Mouse (Mus musculus) splenic B cell, adult 2 months (primary cell): ENCODE measurements at regions not wholly inside any gene's neighbourhood (a gene's known extent, or its start where the extent isn't known, plus 50 kb on each side); places are given as distances from the start of the nearest gene placed in this dataset.

ENCODE experiments used
- DNase-seq: peaks from one replicate; pipeline ENCODE4 v3.0.0-alpha.2; 2011; ENCODE audit warnings: low read depth, low spot score
- H3K27me3 ChIP-seq: 2 replicates; pipeline ENCODE4 v1.6.1; 2012; ENCODE audit warnings: mild to moderate bottlenecking, low read length, moderate library complexity, mixed read lengths; ENCODE audit not compliant: control insufficient read depth, poor library complexity, insufficient read depth, severe bottlenecking
- H3K36me3 ChIP-seq: 2 replicates; pipeline ENCODE4 v1.6.1; 2012; ENCODE audit warnings: mild to moderate bottlenecking, low read length, moderate library complexity, mixed read lengths; ENCODE audit not compliant: control insufficient read depth, poor library complexity, insufficient read depth, severe bottlenecking

GRCm38 (mm10) chr11:44340531-44340930 lies 59.3 kb upstream of the Il12b start:
- no peak for DNase-seq
- H3K36me3 ChIP-seq = no peaks in the 10 kb centered on the region
- no peaks in the 10 kb centered on the region for H3K27me3 ChIP-seq

- Histone ChIP-seq H3K36me3 (no peaks in the 10 kb centered on the region), H3K27me3 (no peaks in the 10 kb centered on the region)
- DNase-seq = no peak
Measured at GRCm38 (mm10) chr11:44348308-44348707, 51.6 kb upstream of the Il12b start.

GRCm38 (mm10) chr11:44349546-44349945 lies 50.3 kb upstream of the Il12b start:
- no peak for DNase-seq
- H3K27me3 ChIP-seq = no peaks in the 10 kb centered on the region
- H3K36me3 ChIP-seq = no peaks in the 10 kb centered on the region
